Mouse (Mus musculus) liver, embryonic 16.5 days (tissue): ENCODE data around the gene Nck1. TPM values are rescaled to one million over a fixed set of nuclear protein-coding genes. Genes with fewer than 3 reads are reported as not detected.

ENCODE experiments used
- ATAC-seq: fragments of 200-750 bp; cut with Nextera tagmentation; 2 replicates; pipeline ENCODE4 v1.8.0; 2017; ENCODE audit warnings: low read depth, mild to moderate bottlenecking, moderate number of reproducible peaks, moderate library complexity
- H3K27ac ChIP-seq: fragments of 300-500 bp; sonication (generic); 2 replicates; pipeline ENCODE4 v1.5.1; 2014; ENCODE audit warnings: mild to moderate bottlenecking, low read length
- H3K27me3 ChIP-seq: fragments of 300-500 bp; sonication (generic); 2 replicates; pipeline ENCODE4 v1.6.1; 2014; ENCODE audit warnings: low read depth, low read length, mixed read lengths; ENCODE audit not compliant: control insufficient read depth, insufficient read depth
- H3K36me3 ChIP-seq: fragments of 300-500 bp; sonication (generic); 2 replicates; pipeline ENCODE4 v1.6.1; 2014; ENCODE audit warnings: mild to moderate bottlenecking; ENCODE audit not compliant: control insufficient read depth, insufficient read depth
- H3K4me1 ChIP-seq: fragments of 300-500 bp; sonication (generic); 2 replicates; pipeline ENCODE4 v1.6.1; 2014; ENCODE audit warnings: low read depth, low read length, mixed read lengths; ENCODE audit not compliant: control insufficient read depth
- H3K4me2 ChIP-seq: fragments of 300-500 bp; sonication (generic); 2 replicates; pipeline ENCODE4 v1.6.1; 2014; ENCODE audit warnings: low read depth, low read length, mixed read lengths
- H3K4me3 ChIP-seq: fragments of 300-500 bp; sonication (generic); 2 replicates; pipeline ENCODE4 v1.5.1; 2014; ENCODE audit warnings: low read depth, mild to moderate bottlenecking, low read length
- H3K9ac ChIP-seq: fragments of 300-500 bp; sonication (generic); 2 replicates; pipeline ENCODE4 v1.6.1; 2014; ENCODE audit warnings: low read depth, low read length
- H3K9me3 ChIP-seq: fragments of 300-500 bp; sonication (generic); replicated peaks from 2 replicates; pipeline ENCODE4 v1.6.1; 2016; ENCODE audit warnings: low read length; ENCODE audit not compliant: control insufficient read depth
- WGBS: fragments of 180-500 bp; shearing (Covaris S2); extraction: QIAGEN DNeasy Blood & Tissue Kit; methylation state at CpG from one replicate; pipeline ENCODE4 v1.1.7; 2014; ENCODE audit not compliant: insufficient replicate concordance; 5-methylcytosine and 5-hydroxymethylcytosine counted together
- polyA plus RNA-seq: library from polyadenylated mRNA; unstranded; fragments of >200 nt; fragmentation: Nextera tagmentation; extraction: Ambion mirVana; gene quantifications from 2 replicates; pipeline ENCODE4 v1.2.1, GENCODE M21; 2015

The Nck1 gene
- polyA plus RNA-seq, 1 experiment from 2014 or later: 23.4 TPM

- H3K4me1 ChIP-seq: peaks cover 16% of the 10 kb centered on the region
Observed at GRCm38 (mm10) chr9:100546594-100546910, 618 bp upstream of the Nck1 start.

GRCm38 (mm10) chr9:100544948-100545714 is 803 bp downstream of the Nck1 start:
- peaks cover 2% of the 10 kb centered on the region; the same call in 1 of the 2 replicates for H3K9me3 ChIP-seq
- H3K9ac ChIP-seq: peak overlapping the region; percentile 96
- H3K4me3 ChIP-seq: peak overlapping the region; percentile 96
- WGBS: 1% methylated on average over 35 of the region's 38 CpGs
- no peaks in the 10 kb centered on the region for H3K27me3 ChIP-seq
- H3K4me2 ChIP-seq: peak overlapping the region; percentile 68
- peak overlapping the region; percentile 89 for H3K27ac ChIP-seq
- peaks cover 23% of the 10 kb centered on the region for H3K4me1 ChIP-seq
- ATAC-seq: no peak
- H3K36me3 ChIP-seq: no peaks in the 10 kb centered on the region

More at GRCm38 (mm10) chr9:100546594-100546910, 618 bp upstream of the Nck1 start:
- no peak for ATAC-seq
- Histone ChIP-seq H3K27me3 (no peaks in the 10 kb centered on the region), H3K36me3 (no peaks in the 10 kb centered on the region), H3K9me3 (peaks cover 2% of the 10 kb centered on the region; the same call in 1 of the 2 replicates), H3K4me2 (peak overlapping the region; percentile 74), H3K27ac (peak overlapping the region; percentile 60; the same call in 1 of the 2 replicates), H3K9ac (peak overlapping the region; percentile 67), H3K4me3 (peak overlapping the region; percentile 96)
- 8% methylated on average over 9 of the region's 9 CpGs for WGBS

DNA sequence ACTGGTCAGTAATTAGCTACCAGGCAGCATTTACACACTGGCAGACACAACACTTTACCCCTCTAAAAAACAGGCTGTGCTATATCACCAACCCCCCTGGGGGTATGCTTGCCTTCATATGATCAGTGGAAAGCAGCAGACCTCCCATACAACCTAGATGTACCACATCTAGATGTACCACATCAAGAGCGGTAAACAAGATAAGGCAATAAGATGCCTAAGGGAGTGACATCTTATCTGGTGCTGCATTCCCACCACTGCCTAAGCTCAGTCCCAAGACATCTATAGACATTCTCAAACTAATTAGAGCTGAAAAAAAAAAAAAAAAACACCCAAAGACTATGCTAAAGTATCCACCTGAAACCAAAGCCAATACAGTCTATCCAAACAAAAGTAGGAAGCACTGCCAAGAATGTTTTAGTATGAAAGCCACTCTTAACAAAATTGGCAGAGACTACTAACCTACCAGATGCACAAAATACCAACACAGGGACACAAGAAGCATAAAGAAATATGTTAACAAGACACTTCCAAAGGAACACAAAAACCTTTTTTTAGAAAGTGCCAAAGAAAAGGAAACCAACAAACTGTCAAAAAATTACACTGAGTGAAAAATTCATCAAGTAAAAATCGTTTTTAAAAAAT is 10.2 kb downstream of the Nck1 start:
- Histone ChIP-seq H3K4me1 (peaks cover 21% of the 10 kb centered on the region), H3K27me3 (no peaks in the 10 kb centered on the region), H3K4me2 (no peak overlapping the region), H3K4me3 (no peak overlapping the region), H3K27ac (no peak overlapping the region), H3K36me3 (no peaks in the 10 kb centered on the region), H3K9ac (no peak overlapping the region), H3K9me3 (no peaks in the 10 kb centered on the region)
- ATAC-seq: peak; percentile 63; the same call in 1 of the 2 replicates
- 42% methylated on average over 2 of the region's 2 CpGs for WGBS

GRCm38 (mm10) chr9:100534686-100535085 is 11.2 kb downstream of the Nck1 start:
- Histone ChIP-seq H3K9ac (no peak overlapping the region), H3K4me1 (peaks cover 17% of the 10 kb centered on the region), H3K4me2 (no peak overlapping the region), H3K36me3 (no peaks in the 10 kb centered on the region), H3K27me3 (no peaks in the 10 kb centered on the region), H3K9me3 (no peaks in the 10 kb centered on the region), H3K4me3 (no peak overlapping the region), H3K27ac (no peak overlapping the region)
- WGBS: 61% methylated on average over 3 of the region's 3 CpGs
- ATAC-seq: no peak

DNA sequence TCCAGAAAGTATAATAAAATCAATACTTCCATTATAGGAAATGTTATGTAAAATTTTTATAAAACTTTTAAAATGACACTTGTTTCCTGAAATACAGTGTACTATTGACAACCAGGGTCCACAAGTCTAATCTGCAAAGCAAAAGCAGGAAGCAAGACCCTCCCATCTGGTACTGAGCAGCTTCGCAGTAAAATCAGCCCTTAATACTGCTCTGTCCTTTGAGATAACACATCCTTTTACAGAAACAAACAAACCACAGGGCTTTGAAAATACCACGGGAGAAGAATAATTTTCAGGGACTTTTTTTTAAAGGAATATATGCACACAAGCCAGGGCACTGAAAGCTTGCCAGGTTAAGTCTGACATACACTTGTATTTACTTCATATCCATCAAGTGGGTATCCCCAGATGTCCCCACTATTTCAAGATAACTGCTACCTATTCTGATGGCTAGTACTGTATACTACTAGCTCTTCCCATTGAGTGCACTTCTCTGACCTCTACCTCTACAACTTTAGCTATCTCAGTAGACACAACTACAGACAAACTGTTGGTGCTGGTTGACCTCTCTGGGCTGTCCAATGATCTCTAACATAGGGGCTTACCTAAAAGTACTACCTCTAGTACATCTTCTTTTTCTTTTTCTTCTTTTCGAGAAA is 13.0 kb downstream of the Nck1 start:
- H3K27ac ChIP-seq: no peak overlapping the region; the same call in 1 of the 2 replicates
- no peak overlapping the region for H3K4me3 ChIP-seq
- no peaks in the 10 kb centered on the region for H3K36me3 ChIP-seq
- H3K4me2 ChIP-seq: no peak overlapping the region
- no peak overlapping the region for H3K9ac ChIP-seq
- ATAC-seq: no peak
- 29% methylated on average over 3 of the region's 3 CpGs for WGBS
- H3K9me3 ChIP-seq: no peaks in the 10 kb centered on the region
- no peaks in the 10 kb centered on the region for H3K27me3 ChIP-seq
- H3K4me1 ChIP-seq: peaks cover 17% of the 10 kb centered on the region

DNA sequence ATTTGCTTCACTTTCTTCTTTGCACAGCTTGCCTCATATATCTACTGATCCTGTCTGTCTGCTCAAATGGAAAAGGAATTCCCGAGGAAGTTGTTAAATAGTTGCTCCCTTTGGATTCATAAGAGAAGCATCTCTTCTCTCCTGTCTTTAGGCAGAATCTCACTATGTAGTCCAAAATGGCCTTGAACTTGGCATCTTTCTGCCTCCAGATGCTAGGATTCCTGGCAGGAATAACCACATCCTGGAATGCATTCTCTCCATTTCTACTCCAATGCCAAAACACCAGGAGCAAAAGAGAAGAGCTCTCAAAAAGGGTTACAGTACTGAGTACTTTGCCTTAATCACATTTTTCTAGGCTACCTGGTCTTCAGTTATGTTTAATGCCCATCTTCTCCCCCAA is 14.6 kb downstream of the Nck1 start:
- Histone ChIP-seq H3K27me3 (no peaks in the 10 kb centered on the region), H3K9me3 (no peaks in the 10 kb centered on the region), H3K4me3 (no peak overlapping the region), H3K4me2 (no peak overlapping the region), H3K27ac (no peak overlapping the region), H3K36me3 (no peaks in the 10 kb centered on the region), H3K4me1 (peaks cover 16% of the 10 kb centered on the region), H3K9ac (no peak overlapping the region)
- 25% methylated on average over 1 of the region's 1 CpGs for WGBS
- no peak for ATAC-seq

GRCm38 (mm10) chr9:100525225-100525624 is 20.7 kb downstream of the Nck1 start:
- WGBS: 44% methylated on average over 2 of the region's 2 CpGs
- Histone ChIP-seq H3K9me3 (no peaks in the 10 kb centered on the region), H3K36me3 (no peaks in the 10 kb centered on the region), H3K9ac (no peak overlapping the region), H3K4me1 (peaks cover 4% of the 10 kb centered on the region), H3K27me3 (no peaks in the 10 kb centered on the region), H3K4me2 (no peak overlapping the region), H3K4me3 (no peak overlapping the region), H3K27ac (no peak overlapping the region)
- no peak for ATAC-seq

DNA sequence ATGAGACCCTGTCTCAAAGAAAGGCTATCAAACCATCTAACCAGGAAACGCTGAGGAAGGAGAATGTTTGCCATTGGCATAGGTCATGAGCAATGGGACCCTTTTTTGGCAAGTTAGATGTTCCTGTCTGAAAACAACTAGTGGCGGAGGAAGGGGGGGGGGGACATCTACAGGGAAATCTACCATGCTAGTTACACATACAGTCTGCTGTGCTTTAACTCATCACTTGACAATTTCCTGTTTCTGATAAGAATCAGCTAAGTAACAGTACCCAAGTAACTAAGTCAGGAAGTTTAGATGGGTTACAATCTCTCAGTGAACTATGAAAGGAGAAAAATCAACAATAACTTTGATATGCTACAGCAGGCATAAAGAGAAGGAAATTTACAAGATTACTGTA is 23.9 kb downstream of the Nck1 start:
- no peak for ATAC-seq
- Histone ChIP-seq H3K27me3 (no peaks in the 10 kb centered on the region), H3K36me3 (no peaks in the 10 kb centered on the region), H3K27ac (no peak overlapping the region), H3K4me1 (peaks cover 4% of the 10 kb centered on the region), H3K9ac (no peak overlapping the region), H3K4me2 (no peak overlapping the region), H3K4me3 (no peak overlapping the region), H3K9me3 (no peaks in the 10 kb centered on the region)
- WGBS: 50% methylated on average over 2 of the region's 2 CpGs

GRCm38 (mm10) chr9:100520586-100520985 is 25.3 kb downstream of the Nck1 start:
- no peak for ATAC-seq
- Histone ChIP-seq H3K9ac (no peak overlapping the region), H3K36me3 (no peaks in the 10 kb centered on the region), H3K27me3 (no peaks in the 10 kb centered on the region), H3K4me2 (no peak overlapping the region), H3K4me3 (no peak overlapping the region), H3K4me1 (peaks cover 4% of the 10 kb centered on the region), H3K27ac (no peak overlapping the region), H3K9me3 (no peaks in the 10 kb centered on the region)
- 3% methylated on average over 2 of the region's 2 CpGs for WGBS
